Mouse (Mus musculus) ES-E14 (cell line): ENCODE results near the gene Stat3. TPM values are rescaled to one million over a fixed set of nuclear protein-coding genes. Genes with fewer than 3 reads are reported as not detected.

Experiments used
- DNase-seq: peaks from one replicate; pipeline ENCODE4 v3.0.0-alpha.2; 2013; ENCODE audit warnings: low read depth, low spot score
- H3K27ac ChIP-seq: 2 replicates; pipeline ENCODE4 v1.5.1; 2012; ENCODE audit warnings: low read depth, mild to moderate bottlenecking, low read length, moderate library complexity, mixed read lengths; ENCODE audit not compliant: poor library complexity, insufficient read depth, severe bottlenecking
- H3K36me3 ChIP-seq: 2 replicates; pipeline ENCODE4 v1.6.1; 2012; ENCODE audit warnings: mild to moderate bottlenecking, low read length, moderate library complexity, mixed read lengths; ENCODE audit not compliant: control insufficient read depth, poor library complexity, insufficient read depth, severe bottlenecking
- H3K4me1 ChIP-seq, 2 experiments: fragments of 150-350 bp in 1 of 2; sonication (generic) in 1 of 2; 2 replicates each; pipeline ENCODE4 v1.6.1; 2012; ENCODE audit warnings: low read length in 2 of 2, mild to moderate bottlenecking in 1 of 2, mixed read lengths in 1 of 2; ENCODE audit not compliant: control insufficient read depth in 2 of 2, insufficient read depth in 2 of 2, poor library complexity in 1 of 2
- H3K4me3 ChIP-seq, 2 experiments: fragments of 150-350 bp in 1 of 2; sonication (generic) in 1 of 2; 2 replicates each; pipeline ENCODE4 v1.5.1; 2012; ENCODE audit warnings: low read length in 2 of 2, low read depth in 1 of 2, mild to moderate bottlenecking in 1 of 2, mixed read lengths in 1 of 2; ENCODE audit not compliant: insufficient read depth in 1 of 2, poor library complexity in 1 of 2, severe bottlenecking in 1 of 2
- H3K9ac ChIP-seq: 2 replicates; pipeline ENCODE4 v1.6.1; 2012; ENCODE audit warnings: low read depth, mild to moderate bottlenecking, low read length, mixed read lengths; ENCODE audit not compliant: poor library complexity, insufficient read depth, severe bottlenecking
- H3K9me3 ChIP-seq: fragments of 150-350 bp; sonication (generic); 2 replicates; pipeline ENCODE4 v1.6.1; 2012; ENCODE audit warnings: low read depth, mild to moderate bottlenecking, low read length; ENCODE audit not compliant: control insufficient read depth, insufficient read depth
- CHD2 ChIP-seq: IDR thresholded peaks from 2 replicates; pipeline ENCODE4 v1.6.1; 2014; ENCODE audit warnings: mild to moderate bottlenecking, low read depth, low read length, inconsistent platforms
- HCFC1 ChIP-seq: IDR thresholded peaks from 2 replicates; pipeline ENCODE4 v1.6.1; 2012; ENCODE audit warnings: low read length, inconsistent platforms, borderline replicate concordance; ENCODE audit not compliant: insufficient read depth
- MAFK ChIP-seq: IDR thresholded peaks from 2 replicates; pipeline ENCODE4 v1.6.1; 2014; ENCODE audit warnings: mild to moderate bottlenecking, low read depth, low read length, inconsistent platforms; ENCODE audit not compliant: insufficient read depth
- ZC3H11A ChIP-seq: IDR thresholded peaks from 2 replicates; pipeline ENCODE4 v1.6.1; 2012; ENCODE audit warnings: low read depth, mild to moderate bottlenecking, inconsistent platforms, low read length, borderline replicate concordance
- ZNF384 ChIP-seq: IDR thresholded peaks from 2 replicates; pipeline ENCODE4 v1.6.1; 2012; ENCODE audit warnings: low read depth, low read length, inconsistent platforms
- in situ Hi-C, 2 experiments: fragments of 600-800 bp; cut with MboI; formaldehyde crosslinking; loops; one replicate each; pipeline ENCODE4 v1.15.1; 2025; ENCODE audit warnings: low sequenced_read_pairs in 2 of 2, inconsistent platforms in 1 of 2; ENCODE audit not compliant: unreplicated experiment in 2 of 2
- total RNA-seq: library from RNA; depleted of rRNA; stranded (reverse); fragments of 300-350 nt; gene quantifications from 2 replicates; pipeline ENCODE4 v1.2.3, GENCODE M21; 2012; rRNA removed

Stat3 gene
- 61.5 and 78.9 TPM in 2 replicates for total RNA-seq

- Histone ChIP-seq H3K27ac (peak within 1 kb of the TSS; percentile 83), H3K9ac (peak within 1 kb of the TSS; percentile 96), H3K36me3 (no peaks in the 10 kb centered on the region), H3K9me3 (no peaks in the 10 kb centered on the region), H3K4me3 (peak within 1 kb of the TSS; percentile 84 to 99), H3K4me1 (peaks cover 6 to 7% of the 10 kb centered on the region in 2 experiments)
- DNase-seq = peak; percentile 100
- TF ChIP-seq CHD2 = 0 out of 2 replicates have a peak, but pooled peaks have one; percentile 70
- TF ChIP-seq HCFC1 = peak; percentile 65; the same call in 1 of the 2 replicates
- no peak for TF ChIP-seq ZC3H11A
- TF ChIP-seq ZNF384 = no peak
- TF ChIP-seq MAFK = no peak
- in situ Hi-C loops = no loop called here
These were observed at the start of gene Stat3 for GRCm38 (mm10) chr11:100939512-100940151. TSS of gene Stat3 (minus strand) at chr11:100939540.

GRCm38 (mm10) chr11:100988674-100989073, 49.3 kb upstream of the Stat3 start:
- Histone ChIP-seq H3K36me3 (no peaks in the 10 kb centered on the region), H3K4me1 (peaks cover 0 to 2% of the 10 kb centered on the region in 2 experiments; a peak in 1 of 4 replicates), H3K9ac (no peak overlapping the region), H3K9me3 (no peaks in the 10 kb centered on the region), H3K27ac (no peak overlapping the region), H3K4me3 (no peak overlapping the region)
- TF ChIP-seq ZNF384 (no peak), CHD2 (no peak), HCFC1 (no peak), ZC3H11A (no peak), MAFK (no peak)
- DNase-seq = no peak
- in situ Hi-C loops = loop anchor here in 1 of 2 experiments (10.0 kb wide), 1 partner anchor 76 kb away; no protein-coding TSS in a partner anchor

GRCm38 (mm10) chr11:100985607-100986006, 46.3 kb upstream of the Stat3 start:
- Histone ChIP-seq H3K36me3 (no peaks in the 10 kb centered on the region), H3K9me3 (no peaks in the 10 kb centered on the region), H3K9ac (no peak overlapping the region), H3K4me3 (no peak overlapping the region), H3K27ac (no peak overlapping the region), H3K4me1 (peaks cover 2 to 3% of the 10 kb centered on the region in 2 experiments; a peak in 2 of 4 replicates)
- no peak for DNase-seq
- TF ChIP-seq MAFK (no peak), ZC3H11A (peak; percentile 79)
- in situ Hi-C loops = loop anchor here in 1 of 2 experiments (10.0 kb wide), 1 partner anchor 79 kb away; no protein-coding TSS in a partner anchor

GRCm38 (mm10) chr11:100983778-100984131, 44.4 kb upstream of the Stat3 start:
- in situ Hi-C loops = loop anchor here (5.0 to 10.0 kb wide), 2 partner anchors 74 to 81 kb away; no protein-coding TSS in a partner anchor
- no peak overlapping the region for H3K9ac ChIP-seq
- TF ChIP-seq ZC3H11A (no peak), MAFK (no peak), ZNF384 (no peak), CHD2 (no peak), HCFC1 (no peak)
- H3K9me3 ChIP-seq = no peaks in the 10 kb centered on the region
- DNase-seq = no peak
- H3K36me3 ChIP-seq = no peaks in the 10 kb centered on the region
- H3K27ac ChIP-seq = no peak overlapping the region
- H3K4me3 ChIP-seq = no peak overlapping the region
- peaks cover 0 to 3% of the 10 kb centered on the region in 2 experiments; a peak in 1 of 4 replicates for H3K4me1 ChIP-seq
